Mouse (Mus musculus) right cerebral cortex, postnatal 25 days (tissue): Measurements from ENCODE around the gene Otud7a.
"Not testable (repeated sequence)": the region's sequence is repeated elsewhere in the genome, so short reads cannot be mapped to it uniquely, and the experiment has no call there.

Experiments
- DNase-seq: peaks from one replicate; pipeline ENCODE4 v3.0.0; 2022

Gene Otud7a

DNA sequence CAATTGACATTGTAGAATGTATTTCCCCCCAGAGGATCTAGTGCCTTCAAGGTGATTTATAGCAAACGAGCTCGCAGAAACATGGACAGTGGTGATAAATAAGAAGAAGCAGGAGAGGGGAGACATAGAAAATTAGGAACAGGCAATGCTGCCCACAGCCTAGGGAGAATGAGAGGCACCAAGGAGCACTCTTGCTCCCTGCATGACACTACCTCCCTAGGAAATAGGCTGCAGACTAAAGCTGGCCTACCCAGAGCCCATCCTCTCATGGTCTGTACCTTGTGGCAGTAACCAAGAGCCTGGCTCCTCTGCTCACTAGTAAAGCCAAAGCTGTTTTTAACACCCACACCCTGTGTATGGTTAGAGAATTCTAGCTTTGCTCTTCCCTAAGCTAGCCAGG, 138.8 kb downstream of the Otud7a start:
- no peak for DNase-seq

DNA sequence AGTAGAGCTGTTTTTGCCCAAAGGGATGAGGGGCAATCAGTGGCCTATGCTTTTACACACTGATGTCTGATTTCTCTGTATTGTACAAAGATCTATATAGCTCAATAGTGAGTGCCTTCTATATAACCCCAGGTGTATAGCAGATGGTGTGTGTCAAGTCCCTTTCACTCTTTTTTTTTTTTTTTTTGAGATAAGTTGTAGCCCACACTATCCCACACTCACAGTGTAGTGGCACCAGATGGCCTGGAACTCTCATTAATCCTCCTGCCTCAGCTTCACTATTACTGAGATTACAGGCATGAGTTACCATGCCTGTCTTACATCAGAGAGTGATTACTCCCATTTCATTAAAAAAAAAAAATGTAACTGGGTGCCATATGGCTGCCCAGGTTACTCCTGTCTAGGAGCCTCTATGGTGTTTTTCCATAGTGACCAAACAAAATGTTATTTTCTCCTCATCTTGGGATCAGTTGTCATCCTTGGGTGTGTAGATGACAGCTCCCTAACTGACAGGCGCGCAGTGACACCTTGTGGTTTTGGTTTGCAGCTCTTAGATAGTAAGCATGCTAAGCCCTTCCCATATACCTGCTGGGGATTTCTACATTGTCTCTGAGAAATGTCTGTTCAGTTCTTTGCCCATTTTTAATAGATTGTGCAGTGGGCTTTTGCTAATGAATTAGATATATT, 141.8 kb downstream of the Otud7a start:
- no peak for DNase-seq

DNA sequence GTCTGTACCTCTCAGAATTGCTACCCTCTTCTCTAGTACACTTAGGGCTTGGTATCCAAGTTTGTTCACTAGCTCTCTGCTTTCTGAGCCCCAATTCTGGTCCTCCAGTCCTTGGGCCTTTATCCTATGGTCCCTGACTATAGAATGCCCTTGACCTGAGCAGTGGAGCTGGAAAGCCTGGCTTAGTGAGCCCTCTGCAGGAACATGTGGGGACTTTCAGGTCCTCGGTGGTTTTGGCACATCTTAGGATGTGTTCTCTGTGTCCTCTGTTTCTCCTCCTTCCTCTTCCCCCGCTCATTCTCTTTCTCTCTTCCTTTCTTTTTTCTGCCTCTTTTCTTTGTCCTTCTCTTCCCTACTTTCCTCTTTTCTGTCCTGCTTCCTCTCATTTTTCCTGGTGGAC, 145.8 kb downstream of the Otud7a start:
- DNase-seq, result no peak

DNA sequence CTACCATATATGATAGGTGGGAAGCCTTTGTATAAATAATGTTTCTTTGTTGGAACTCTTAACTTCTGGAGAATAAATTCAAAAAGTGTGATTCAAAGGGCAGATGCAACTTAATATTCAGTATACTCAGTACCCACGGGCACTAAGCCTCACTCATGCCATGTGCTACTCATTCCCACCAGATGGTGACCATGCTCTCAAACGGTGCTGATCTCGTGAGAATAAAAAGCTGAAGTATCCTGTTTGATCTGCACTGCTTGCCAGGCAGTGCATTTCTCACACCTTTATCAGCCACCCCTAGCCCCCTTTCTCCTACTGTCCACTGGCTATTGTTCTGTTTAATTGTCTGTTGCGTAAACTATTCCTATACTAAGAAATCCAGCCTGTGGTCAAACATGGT, 146.8 kb downstream of the Otud7a start:
- no peak for DNase-seq

DNA sequence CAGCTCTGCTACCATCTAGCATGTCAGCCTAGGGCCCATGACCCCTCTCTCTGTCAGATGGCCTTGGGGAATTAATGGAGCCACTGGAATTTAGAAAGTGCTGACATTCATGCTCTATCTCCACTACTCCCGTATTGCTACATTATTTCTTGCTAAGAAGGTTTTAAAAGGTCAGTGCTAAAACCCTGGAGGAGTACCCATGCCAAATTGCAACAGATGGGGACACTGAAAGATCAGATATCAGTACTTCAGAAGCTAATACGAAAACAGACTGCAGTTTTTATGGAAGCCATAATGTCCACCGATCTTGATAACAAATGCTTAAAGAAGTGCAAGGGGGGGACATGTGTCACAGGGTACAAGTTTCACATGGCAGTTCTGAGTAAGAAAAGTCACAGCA, 147.5 kb downstream of the Otud7a start:
- no peak for DNase-seq

DNA sequence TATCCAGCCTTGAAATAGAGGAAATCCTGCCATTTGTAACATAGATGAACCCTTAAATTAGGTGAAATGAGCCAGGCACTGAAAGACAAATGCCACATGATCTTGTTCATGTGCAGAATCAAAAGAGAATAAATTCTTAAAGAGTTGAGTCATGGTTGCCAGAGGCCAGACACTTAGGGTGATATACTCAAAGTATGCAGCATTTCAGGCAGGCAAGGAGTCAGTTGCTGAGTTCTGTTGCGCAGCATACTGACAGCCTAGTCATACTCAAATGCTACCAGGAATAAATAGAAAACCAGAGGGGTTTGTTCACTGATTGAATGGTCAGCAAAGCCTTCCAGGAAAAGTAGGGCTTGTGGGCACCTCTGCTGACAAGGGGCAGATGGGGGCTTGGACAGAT, 160.3 kb downstream of the Otud7a start:
- no peak for DNase-seq

DNA sequence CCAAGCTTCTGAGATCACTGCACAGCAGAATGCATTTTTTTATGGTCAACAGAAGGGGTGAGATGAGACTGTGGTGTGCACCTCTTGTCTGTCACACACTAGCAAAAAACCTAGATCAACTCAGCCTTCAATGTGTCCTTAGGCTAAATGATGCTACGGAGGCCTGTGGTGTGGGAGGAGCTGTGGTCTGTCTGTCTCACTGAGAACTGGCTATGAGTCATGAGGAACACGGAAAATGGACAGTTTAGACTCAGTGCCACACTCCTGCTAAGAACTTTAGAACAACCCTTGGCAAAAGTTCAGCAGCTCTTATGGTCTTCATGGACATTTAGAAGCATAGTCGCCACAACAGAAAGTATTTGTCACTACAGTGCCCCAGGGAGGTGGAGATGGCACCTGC, 172.5 kb downstream of the Otud7a start:
- no peak for DNase-seq

DNA sequence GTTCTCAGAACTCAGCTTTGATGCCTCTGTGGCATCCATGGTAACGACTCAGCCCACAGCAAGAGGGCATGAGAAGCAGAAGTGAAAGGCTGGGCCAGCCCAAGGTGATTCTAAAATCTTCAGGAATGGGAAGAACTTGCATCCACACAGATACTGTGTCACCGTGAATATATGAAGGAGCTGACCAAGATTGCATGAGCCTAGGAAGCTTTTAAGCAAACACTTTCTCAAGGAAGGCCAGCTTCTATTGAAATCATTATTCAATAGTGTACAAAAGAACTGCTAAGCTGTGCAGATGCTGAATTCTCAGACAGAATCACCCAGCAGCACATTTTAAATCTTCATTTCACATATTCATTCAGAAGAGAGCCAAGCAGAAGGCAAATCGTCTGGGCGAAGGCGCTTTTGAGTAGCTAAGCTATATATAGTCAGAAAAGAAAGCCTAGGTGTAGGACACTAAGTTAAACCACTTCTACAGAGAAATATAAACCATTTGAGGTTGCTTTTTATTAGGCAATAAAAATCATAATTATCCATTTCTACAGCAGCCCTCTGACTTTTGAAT, 176.3 kb downstream of the Otud7a start:
- no peak for DNase-seq

DNA sequence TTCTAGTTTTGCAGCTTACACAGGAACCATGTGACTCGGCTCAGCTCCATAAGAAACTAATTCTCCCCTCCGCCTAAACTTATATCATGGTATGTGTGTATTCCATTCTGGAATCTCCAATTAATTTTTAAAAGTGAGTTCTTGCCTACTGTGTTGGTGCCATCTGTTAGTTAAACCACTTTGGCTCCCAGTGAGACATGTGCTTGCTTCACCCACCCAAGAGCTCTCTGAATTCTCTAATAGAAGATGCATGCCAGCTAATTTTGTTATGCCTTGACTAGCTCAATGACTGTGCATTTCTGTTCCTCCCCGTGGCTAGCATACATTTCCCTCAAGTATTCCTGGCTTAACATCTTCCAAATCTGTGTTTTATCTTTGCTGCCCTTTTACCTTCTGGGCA, 193.1 kb downstream of the Otud7a start:
- DNase-seq, result no peak

DNA sequence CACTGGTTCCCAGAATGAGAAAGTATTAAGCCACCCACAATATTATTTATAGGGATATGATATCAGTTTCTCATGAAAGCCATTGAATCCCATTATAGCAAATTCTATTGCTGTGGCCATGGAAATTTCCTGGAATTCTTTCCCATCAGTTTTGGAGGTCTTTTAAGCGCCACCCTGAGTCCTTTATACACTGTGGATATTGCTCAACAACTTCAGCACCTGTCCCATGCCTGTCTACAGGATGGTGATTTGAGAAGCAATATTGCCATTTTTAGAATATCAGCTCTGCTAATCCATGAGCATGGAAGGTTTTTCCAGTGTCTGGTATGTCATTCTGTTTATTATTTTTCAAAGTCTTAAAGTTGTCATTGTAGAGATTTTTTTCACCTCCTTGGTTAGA, 199.5 kb downstream of the Otud7a start:
- no peak for DNase-seq

DNA sequence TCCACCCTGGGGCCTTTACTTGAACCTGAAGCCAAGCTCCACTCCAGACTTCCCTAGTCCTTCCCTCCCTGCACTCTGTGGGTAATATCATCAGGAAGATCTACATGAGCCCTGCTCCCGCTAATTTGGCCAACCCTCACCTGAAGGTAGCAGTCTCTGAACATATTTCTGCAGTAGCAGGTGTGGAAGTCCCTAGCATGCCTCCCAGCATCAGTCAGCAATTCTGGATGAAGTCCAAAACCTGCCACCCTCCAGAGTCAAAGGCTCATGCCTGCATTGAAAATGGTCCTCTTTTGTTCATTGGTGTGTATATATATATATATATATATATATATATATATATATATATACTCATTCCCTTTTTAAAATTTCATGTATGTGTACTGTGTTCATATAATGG, 202.6 kb downstream of the Otud7a start:
- no peak for DNase-seq

DNA sequence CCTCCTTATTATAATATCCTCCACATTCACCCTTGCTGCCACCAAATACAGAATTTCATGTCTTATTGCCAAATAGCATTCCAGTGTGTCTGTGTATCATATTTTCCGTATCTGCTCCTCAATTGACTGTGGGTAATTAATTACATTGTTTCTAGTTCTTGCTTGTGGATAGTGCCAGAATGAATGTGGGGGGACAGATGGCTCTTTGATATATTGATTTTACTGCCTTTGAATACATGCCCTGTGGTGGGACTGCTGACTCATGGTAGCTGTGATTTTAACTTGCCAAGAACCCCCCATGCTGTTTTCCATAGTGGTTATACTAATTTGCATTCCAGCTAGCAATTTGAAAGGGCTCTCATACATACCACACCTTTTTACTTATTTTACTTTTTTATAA, 215.7 kb downstream of the Otud7a start:
- DNase-seq, result no peak

DNA sequence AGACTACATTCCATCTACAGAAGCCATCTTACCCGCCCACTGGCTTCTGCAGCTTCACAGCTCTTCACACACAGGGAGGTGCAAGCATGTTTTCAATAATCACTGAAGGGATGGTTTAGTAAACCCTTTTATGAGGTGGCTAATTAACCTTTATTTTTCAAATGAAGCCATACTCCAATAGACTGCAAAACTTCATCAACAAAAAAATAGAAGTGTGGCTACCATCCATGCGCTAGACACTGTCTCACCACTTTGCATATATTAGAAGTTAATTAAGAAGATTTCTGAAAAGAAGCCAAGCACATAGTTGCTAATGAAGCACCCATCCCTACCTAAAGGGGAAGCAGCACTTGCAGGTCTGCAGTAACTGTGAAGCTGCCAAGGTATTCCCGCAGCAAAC, 218.2 kb downstream of the Otud7a start:
- DNase-seq, result no peak

DNA sequence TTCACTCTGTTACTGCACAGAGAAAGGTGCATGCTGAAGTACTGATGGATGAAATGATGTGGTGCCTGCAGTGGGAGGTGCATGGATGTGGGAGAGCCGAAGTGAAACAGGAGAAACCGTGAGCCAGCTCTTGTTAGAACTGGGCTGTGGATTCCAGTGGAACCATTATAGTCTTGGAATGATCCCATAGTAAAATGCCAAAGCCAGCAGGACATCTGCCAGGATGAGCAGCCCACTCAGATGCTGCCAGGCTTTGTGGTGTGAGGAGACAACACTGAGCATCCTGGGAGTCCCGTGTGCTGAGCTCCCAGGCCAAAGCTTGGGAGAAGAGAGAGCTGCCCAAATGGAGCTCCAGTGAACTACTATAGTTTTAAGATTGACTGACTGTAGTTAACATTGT, 220.9 kb downstream of the Otud7a start:
- DNase-seq, result no peak

DNA sequence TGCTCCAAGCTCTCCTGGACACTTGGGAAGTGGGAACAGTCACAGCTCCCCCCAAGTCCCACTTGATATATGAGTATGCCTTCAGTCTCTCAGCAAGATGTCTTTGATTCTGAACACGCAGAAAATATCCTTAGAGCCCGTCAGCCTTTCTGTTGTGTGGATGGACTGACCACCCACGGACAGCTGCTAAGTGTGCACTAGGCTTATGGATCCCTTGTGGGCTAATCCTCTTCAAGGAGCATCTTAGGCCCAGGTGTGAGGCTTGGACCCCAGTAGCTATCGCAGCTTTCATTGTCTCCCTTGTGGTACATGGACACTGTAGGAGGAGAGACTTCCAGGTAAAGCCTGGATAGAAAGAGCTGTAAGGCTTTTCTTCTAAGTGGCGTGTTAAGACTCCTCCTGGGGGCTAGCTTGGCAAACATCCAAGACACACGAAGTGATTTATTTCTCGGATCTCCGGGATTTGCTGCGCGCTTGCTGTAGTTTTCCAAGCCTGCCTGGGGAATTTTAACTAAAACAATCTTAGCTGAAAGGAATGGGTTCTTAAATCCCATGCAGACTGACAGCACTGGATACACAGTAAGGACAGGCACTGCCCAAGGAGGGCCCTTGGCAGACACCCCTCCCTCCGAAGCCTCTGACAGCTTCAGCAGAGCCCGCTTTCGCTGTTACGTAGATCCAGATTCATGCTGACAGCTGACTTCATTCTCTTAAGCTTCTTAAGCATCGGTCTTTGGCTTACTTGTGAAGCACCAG, 223.6 kb downstream of the Otud7a start:
- peak; percentile 54 for DNase-seq

DNA sequence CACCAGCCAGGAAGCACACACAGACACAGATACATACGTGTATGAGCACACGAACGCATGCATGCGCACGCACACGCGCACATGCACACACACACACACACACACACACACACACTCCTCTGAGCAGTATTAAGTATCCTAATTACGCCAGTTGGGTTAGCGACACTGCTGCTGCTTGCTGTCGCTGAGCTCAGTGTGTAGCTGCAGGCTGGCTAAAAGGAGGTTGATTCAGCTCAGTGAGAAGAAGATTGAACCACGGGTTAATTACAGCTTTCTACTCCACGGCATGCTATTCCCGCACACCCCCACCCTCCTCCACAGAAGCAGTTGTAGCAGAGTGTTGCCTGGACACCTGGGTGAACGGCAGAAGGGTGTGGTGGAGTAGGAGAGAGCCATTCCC, 224.4 kb downstream of the Otud7a start:
- DNase-seq, result peak; percentile 64

DNA sequence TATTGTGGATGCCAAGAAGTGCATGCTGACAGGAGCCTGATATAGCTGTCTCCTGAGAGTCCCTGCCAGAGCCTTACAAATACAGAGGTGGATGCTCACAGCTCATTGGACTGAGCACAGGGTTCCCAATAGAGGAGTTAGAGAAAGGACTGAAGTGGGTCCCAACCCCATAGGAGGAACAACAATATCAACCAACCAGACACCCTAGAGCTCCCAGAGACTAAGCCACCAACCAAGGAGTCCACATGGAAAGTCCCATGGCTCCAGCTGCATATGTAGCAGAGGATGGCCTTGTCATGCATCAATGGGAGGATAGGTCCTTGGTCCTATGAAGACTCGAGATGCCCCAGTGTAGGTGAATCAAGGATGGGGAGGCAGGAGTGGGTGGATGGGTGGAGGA, 226.4 kb downstream of the Otud7a start:
- DNase-seq, result not testable (repeated sequence)

DNA sequence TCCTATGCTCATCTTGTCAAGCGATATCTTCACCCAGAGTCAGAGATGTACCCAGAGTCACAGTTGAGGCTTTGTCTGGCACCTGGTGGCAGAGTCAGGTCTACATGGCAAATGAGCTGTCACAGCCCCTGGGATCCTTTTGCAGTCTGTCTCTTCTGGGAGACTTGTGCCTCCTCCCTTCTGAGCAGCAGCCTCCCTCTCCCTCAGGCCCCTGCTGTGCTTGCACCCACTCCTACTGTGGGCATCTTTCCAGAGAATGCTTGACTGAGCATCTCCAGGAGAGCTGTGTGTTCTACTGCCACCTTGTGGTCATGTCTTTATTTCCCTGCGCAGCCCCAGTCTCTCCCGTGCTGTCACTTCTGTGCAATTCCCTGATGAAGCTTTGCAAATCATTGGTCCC, 227.4 kb downstream of the Otud7a start:
- DNase-seq, result peak; percentile 84

DNA sequence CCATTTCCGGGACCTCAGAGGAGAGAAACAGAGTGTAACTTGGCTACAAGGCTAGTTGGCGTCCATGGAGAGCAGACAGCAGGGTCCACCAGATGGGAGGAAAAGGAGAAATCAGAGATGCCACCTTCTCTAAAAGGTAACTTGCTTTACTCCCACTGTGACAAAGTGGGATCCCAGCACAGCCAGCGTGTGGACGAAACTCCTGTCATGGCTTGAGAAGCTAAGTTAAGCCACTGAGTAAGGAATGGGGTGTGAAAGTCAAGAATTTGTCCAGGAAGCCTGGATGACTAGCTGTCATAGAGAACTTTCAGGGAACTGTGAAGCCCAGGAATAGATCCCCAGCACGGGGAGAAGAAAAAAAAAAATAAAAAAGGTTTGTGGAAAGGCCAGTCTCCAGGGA, 232.1 kb downstream of the Otud7a start:
- DNase-seq, result no peak

DNA sequence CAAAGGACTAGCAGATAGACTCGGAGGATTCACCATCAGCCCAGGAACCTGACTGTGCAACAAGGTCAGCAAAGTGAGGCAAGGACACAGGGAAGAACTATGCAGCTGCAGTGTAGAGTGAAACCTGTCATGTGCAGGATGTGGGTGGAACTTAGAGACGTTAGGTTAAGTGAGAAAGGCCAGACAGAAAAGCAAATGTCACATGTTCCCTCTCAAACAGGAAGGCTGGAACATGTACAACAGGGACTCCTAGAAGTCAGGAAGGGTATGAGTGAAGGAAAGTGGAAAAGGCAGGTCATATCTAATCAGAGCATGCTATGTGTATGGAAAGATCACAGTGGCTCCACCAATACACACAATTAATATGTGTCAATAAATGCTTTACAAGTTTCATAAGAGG, 232.6 kb downstream of the Otud7a start:
- no peak for DNase-seq

DNA sequence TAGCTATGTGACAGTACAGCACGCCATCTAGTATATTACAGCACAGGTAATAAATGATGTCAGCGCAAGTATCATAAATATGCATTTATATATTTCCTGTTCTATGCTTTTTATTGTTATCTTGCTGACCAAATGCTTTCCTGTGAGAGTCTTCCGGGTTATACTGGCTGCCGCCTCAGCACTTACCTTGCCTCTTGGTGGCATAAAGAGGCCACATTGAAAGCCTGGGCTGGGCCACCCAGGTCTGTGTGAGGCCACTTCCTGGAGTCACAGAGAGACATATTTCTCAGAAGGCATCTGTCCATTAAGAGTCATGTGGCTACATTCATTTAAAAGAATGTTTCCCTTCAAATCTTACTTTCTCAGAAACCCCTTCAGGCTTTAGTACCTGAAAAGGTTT, 242.5 kb downstream of the Otud7a start:
- DNase-seq, result no peak

DNA sequence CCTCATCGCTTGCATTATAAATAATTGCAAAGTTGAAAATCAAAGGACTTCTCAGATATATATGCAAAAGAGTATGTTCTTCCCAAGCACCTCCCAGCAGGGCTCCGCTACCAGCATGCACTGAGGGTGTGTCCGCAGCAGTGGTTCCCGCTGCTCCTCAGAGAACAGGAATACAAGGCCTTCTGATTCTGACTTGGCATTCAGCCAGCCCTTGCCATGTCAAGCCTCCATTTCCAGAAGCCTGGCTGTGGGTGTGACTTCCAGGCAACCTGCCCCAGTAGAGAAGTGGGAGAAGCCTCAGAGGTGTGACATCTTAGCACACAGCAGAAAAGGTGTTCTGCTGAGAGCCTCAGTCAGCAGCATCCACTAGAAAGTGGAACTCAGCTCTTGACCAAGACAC, 253.4 kb downstream of the Otud7a start:
- no peak for DNase-seq

DNA sequence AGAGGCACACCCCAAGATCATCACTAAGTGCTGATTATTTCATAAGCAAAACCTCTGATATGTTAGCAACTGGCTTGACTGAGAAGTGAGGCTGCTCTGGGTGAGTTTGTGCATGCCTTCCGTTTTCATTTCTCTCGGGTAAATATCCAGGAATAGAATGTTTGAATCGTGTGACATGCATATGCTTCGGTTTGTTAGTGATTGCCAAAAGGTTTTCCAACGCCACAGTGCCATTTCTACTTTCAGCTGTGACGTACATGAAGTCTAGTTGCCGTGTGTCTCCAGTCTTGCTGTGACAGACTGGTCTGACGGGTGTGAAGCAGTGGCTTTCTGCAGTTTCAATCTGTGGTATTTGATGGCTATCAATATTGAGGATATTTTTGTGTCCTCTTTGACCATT, 273.4 kb downstream of the Otud7a start:
- DNase-seq, result no peak

DNA sequence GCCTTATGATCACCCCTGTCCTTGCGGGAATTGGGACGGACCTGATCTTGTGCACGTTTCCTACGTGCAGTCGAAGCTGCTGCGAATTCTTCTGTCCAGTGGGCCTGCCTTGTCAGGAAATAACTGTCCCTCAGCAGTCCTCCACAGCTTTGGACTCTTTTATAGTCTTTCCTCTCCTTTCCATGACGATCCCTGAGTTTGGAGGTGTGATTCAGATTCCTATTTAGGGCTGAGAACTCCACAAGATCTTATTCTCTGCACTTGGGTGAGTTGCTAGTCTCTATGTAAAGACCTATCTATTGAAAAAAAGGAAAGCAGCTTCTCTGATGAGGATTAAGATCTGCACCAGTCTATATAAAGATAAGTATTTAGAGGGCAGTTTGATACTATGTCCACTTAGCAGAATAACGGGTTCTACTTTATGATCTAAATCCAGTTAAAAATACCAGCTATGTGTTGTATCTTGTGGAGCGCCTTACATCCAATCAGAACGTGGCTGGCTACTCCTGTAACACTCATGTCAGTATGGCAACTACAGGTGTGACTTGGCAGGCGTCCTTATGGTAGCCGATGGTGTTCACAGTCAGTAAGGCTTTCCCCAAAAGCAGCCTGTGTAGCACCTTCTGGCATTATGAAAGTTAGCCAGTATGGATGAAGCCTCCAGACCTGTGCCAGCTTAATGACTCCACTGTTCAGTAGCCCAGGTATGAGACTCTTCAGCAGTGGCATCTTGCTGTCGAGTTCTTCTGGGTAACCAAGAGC, 274.8 kb downstream of the Otud7a start:
- DNase-seq, result no peak
